Mouse (Mus musculus) stomach, embryonic 14.5 days (tissue): ENCODE measurements around the gene Dusp8. TPM values are rescaled to one million over a fixed set of nuclear protein-coding genes. Genes with fewer than 3 reads are reported as not detected.
A peak's percentile ranks its signal among the peaks of the same experiment; 100 is the strongest.

ENCODE experiments used
- ATAC-seq: fragments of 200-750 bp; cut with Nextera tagmentation; 2 replicates; pipeline ENCODE4 v1.8.0; 2017; ENCODE audit warnings: low read depth, moderate TSS enrichment; ENCODE audit not compliant: insufficient number of reproducible peaks, insufficient read depth, low FRiP score
- H3K27ac ChIP-seq: fragments of 300-500 bp; sonication (generic); 2 replicates; pipeline ENCODE4 v1.5.1; 2014; ENCODE audit warnings: mild to moderate bottlenecking, low read length, moderate library complexity, mixed read lengths
- H3K27me3 ChIP-seq: fragments of 300-500 bp; sonication (generic); 2 replicates; pipeline ENCODE4 v1.6.1; 2014; ENCODE audit warnings: low read length, control low read depth, mixed read lengths; ENCODE audit not compliant: control insufficient read depth, insufficient read depth
- H3K36me3 ChIP-seq: fragments of 300-500 bp; sonication (generic); 2 replicates; pipeline ENCODE4 v1.6.1; 2014; ENCODE audit warnings: mild to moderate bottlenecking, control low read depth, low read length, moderate library complexity, mixed read lengths; ENCODE audit not compliant: control insufficient read depth, insufficient read depth
- H3K4me1 ChIP-seq: fragments of 300-500 bp; sonication (generic); 2 replicates; pipeline ENCODE4 v1.6.1; 2014; ENCODE audit warnings: low read length, control low read depth, mixed read lengths; ENCODE audit not compliant: control insufficient read depth, insufficient read depth
- H3K4me2 ChIP-seq: fragments of 300-500 bp; sonication (generic); replicated peaks from 2 replicates; pipeline ENCODE4 v1.6.1; 2014; ENCODE audit warnings: low read depth, low read length, control low read depth
- H3K4me3 ChIP-seq: fragments of 300-500 bp; sonication (generic); 2 replicates; pipeline ENCODE4 v1.5.1; 2014; ENCODE audit warnings: low read depth, low read length, control low read depth
- H3K9ac ChIP-seq: fragments of 300-500 bp; sonication (generic); replicated peaks from 2 replicates; pipeline ENCODE4 v1.6.1; 2014; ENCODE audit warnings: low read depth, mild to moderate bottlenecking, control low read depth, low read length, moderate library complexity, mixed read lengths
- H3K9me3 ChIP-seq: fragments of 300-500 bp; sonication (generic); 2 replicates; pipeline ENCODE4 v1.6.1; 2016; ENCODE audit warnings: low read depth, low read length, control low read depth; ENCODE audit not compliant: control insufficient read depth
- WGBS: fragments of 180-500 bp; shearing (Covaris S2); extraction: QIAGEN DNeasy Blood & Tissue Kit; methylation state at CpG from one replicate; pipeline ENCODE4 v1.1.7; 2014; 5-methylcytosine and 5-hydroxymethylcytosine counted together
- polyA plus RNA-seq: library from polyadenylated mRNA; unstranded; fragments of >200 nt; fragmentation: Nextera tagmentation; extraction: Ambion mirVana; gene quantifications from 2 replicates; pipeline ENCODE4 v1.2.1, GENCODE M21; 2014

Gene Dusp8
- polyA plus RNA-seq, 1 experiment from 2014 or later: 5.2 TPM

DNA sequence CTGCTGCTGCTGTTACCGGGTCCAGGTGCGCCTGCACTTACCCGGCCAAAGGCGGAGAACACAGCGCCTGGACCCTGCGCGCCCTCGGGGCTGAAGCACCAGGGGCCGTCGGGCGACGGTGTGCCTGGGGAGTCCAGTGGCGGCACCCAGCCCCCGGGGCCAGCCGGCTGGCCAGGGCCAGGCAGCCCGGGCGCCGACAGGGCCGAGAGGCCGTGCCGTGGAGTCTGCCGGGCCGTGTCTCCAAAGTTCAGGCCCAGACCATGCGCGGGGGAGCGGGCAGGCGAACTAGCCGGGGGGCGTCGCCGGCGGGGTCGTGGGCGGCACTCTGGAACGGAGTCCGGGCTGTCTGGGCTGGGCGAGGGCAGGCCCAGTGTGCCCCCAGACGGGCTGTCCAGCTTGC, 13.5 kb downstream of the Dusp8 start:
- Histone ChIP-seq H3K27ac (no peak overlapping the region), H3K4me1 (peaks cover 12% of the 10 kb centered on the region; the same call in 1 of the 2 replicates), H3K9me3 (no peaks in the 10 kb centered on the region), H3K4me3 (peak overlapping the region; percentile 21; the same call in 1 of the 2 replicates), H3K27me3 (peaks cover 22% of the 10 kb centered on the region), H3K9ac (no peak overlapping the region; the same call in 1 of the 2 replicates), H3K36me3 (no peaks in the 10 kb centered on the region), H3K4me2 (peak overlapping the region; percentile 36)
- WGBS: 8% methylated on average over 38 of the region's 38 CpGs
- ATAC-seq: no peak

DNA sequence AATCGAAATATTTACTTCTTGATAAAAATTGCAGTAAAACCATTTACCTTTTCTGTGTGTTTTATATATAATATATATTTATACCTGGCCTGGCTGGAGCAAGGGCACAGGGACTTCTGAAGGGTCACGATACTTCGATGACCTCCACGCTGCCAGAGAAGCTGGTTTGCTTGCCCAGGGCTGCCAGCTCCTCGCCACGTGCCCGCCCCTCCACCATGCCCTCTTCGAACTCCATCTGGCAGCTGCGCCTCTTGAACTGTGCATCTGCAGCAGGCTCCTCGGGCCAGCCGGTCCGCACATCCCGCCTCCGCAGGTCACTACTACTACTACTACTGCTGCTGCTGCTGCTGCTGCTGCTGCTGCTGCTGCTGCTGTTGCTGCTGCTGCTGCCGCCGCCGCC, 13.9 kb downstream of the Dusp8 start:
- no peak overlapping the region for H3K9ac ChIP-seq
- no peak overlapping the region for H3K27ac ChIP-seq
- WGBS: 25% methylated on average over 17 of the region's 17 CpGs
- H3K4me3 ChIP-seq: peak overlapping the region; percentile 21; the same call in 1 of the 2 replicates
- H3K9me3 ChIP-seq: no peaks in the 10 kb centered on the region
- H3K4me1 ChIP-seq: peaks cover 12% of the 10 kb centered on the region; the same call in 1 of the 2 replicates
- no peak for ATAC-seq
- H3K4me2 ChIP-seq: peak overlapping the region; percentile 36; the same call in 1 of the 2 replicates
- no peaks in the 10 kb centered on the region for H3K36me3 ChIP-seq
- peaks cover 22% of the 10 kb centered on the region for H3K27me3 ChIP-seq

DNA sequence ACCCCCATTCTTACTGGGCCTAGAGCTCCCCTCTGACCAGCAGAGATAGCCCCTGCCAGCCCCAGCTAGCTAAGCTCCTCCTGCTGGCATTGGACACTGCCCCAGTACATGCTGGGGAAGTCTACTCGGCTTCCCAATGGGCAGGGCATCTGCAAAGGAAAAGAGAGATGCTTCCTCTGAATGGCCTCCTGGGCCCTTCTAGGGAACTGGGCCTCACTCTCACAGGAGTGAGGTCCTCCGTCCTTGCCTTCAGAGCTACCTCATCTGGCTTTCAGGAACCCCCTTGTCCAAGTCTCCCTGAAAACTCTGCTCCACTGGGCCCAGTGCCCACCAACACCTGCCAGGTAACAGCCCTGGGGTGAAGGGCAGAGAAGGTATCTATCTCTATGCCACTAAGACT, 14.8 kb downstream of the Dusp8 start:
- Histone ChIP-seq H3K9ac (no peak overlapping the region), H3K27me3 (peaks cover 22% of the 10 kb centered on the region), H3K4me3 (no peak overlapping the region), H3K9me3 (no peaks in the 10 kb centered on the region), H3K27ac (no peak overlapping the region), H3K4me1 (peaks cover 12% of the 10 kb centered on the region; the same call in 1 of the 2 replicates), H3K4me2 (no peak overlapping the region), H3K36me3 (no peaks in the 10 kb centered on the region)
- ATAC-seq: no peak
- WGBS: 68% methylated on average over 2 of the region's 2 CpGs

DNA sequence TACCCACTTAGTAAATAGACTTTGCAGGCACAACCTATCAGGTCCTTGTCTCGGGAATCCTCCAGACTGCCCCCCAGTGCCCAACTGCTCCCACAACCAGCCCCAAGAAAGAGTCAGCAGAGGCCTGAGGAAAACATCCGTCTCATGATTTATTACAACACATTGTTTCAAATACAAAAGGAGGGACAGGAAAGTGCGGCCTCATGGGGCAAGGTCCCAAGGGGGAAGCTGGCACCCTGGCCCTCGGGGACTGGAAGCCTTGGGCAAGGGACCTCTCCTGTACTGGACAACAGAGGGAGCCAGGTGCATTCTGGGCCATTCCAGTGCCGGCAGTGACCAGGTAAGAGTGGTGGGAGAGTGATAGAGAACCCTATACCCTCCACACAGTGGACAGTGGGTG, 16.3 kb downstream of the Dusp8 start:
- Histone ChIP-seq H3K9me3 (no peaks in the 10 kb centered on the region), H3K4me2 (no peak overlapping the region), H3K27ac (no peak overlapping the region), H3K27me3 (peaks cover 22% of the 10 kb centered on the region), H3K36me3 (no peaks in the 10 kb centered on the region), H3K4me1 (peaks cover 10% of the 10 kb centered on the region; the same call in 1 of the 2 replicates), H3K4me3 (no peak overlapping the region), H3K9ac (no peak overlapping the region)
- 56% methylated on average over 5 of the region's 5 CpGs for WGBS
- no peak for ATAC-seq

DNA sequence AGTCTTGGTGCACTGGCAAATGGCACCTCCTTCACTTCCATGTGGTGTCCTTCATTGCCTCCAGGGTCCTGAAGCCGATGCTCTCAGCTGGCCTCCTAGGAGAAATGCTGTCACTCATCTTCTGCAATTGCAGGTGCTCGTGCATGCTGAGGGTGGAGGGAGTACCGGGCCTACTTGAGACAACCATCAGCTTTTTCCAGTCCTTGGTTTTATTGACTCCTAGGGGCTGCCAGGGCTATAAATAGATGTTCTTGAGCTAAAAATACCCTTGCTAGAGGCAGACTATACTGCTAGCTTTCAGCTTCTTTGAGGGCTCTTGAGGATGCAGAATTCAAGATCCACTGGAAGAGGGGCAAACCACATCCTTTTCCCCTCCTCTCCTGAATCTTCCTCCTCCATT, 18.5 kb downstream of the Dusp8 start:
- Histone ChIP-seq H3K36me3 (no peaks in the 10 kb centered on the region), H3K9ac (no peak overlapping the region), H3K4me3 (no peak overlapping the region), H3K27me3 (0 out of 2 replicates have a peak, but pooled peaks cover 11% of the 10 kb centered on the region), H3K4me1 (peaks cover 5% of the 10 kb centered on the region; the same call in 1 of the 2 replicates), H3K9me3 (no peaks in the 10 kb centered on the region), H3K27ac (no peak overlapping the region), H3K4me2 (no peak overlapping the region)
- no peak for ATAC-seq
- WGBS: 80% methylated on average over 3 of the region's 3 CpGs

DNA sequence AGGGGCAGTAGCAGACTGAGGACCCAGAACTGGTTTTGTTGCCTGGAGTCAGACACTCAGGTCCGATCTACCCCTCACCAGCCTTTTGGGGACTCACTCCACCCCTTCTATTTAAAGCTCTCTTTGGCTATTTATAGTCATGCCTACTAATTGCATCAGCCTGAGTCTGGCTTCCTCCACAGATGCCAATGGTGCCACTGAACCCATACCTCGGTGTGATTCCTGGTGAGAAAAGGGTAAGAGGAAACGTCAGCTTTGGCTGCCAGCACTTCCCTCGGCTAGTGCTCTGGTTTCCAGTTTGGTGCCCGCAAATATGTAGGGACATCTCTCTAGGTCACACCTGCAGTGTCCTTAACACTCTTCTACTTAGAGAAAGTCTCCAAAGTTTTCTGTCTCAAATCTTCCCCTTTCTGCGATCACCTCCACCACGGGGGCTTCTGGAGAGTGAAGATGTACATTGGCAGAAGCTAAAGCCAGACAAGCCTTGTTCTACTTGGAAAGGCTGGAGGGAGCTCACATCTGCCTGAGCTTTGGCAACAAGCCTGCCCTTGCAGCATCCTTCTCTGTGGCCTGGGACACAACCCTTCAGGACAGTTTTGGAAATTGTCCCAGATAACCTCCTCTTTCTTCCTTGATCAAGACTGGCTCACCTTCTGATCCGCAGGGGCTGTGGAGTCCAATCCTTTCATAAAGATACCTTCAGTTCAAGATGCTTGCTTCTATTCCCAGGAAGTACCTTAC, 21.3 kb downstream of the Dusp8 start:
- no peak for ATAC-seq
- 65% methylated on average over 8 of the region's 8 CpGs for WGBS
- H3K4me3 ChIP-seq: no peak overlapping the region

DNA sequence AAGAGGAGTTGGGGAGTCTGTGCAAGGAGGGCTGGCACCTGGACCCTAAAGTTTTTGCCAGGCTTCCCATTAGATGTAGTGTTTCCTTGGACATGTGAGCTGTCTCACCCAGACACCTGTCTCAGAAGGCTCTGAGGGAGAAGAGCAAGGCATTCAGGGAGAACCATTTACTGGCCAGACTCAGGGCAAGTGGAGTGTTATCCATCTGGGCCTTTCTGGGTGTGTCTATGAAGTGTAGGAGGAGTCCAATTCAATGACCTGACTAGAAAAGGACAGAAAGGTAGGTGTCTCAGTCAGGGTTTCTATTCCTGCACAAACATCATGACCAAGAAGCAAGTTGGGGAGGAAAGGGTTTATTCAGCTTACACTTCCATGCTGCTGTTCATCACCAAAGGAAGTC, 23.9 kb downstream of the Dusp8 start:
- Histone ChIP-seq H3K36me3 (no peaks in the 10 kb centered on the region), H3K9me3 (no peaks in the 10 kb centered on the region), H3K27me3 (no peaks in the 10 kb centered on the region), H3K4me3 (no peak overlapping the region), H3K9ac (no peak overlapping the region), H3K27ac (no peak overlapping the region), H3K4me1 (0 out of 2 replicates have a peak, but pooled peaks cover 4% of the 10 kb centered on the region), H3K4me2 (no peak overlapping the region)
- no peak for ATAC-seq

More for the DNA sequence above, 21.3 kb downstream of the Dusp8 start:
- H3K4me2 ChIP-seq: no peak overlapping the region
- 0 out of 2 replicates have a peak, but pooled peaks cover 4% of the 10 kb centered on the region for H3K4me1 ChIP-seq
- no peaks in the 10 kb centered on the region for H3K9me3 ChIP-seq
- H3K27ac ChIP-seq: no peak overlapping the region
- H3K27me3 ChIP-seq: 0 out of 2 replicates have a peak, but pooled peaks cover 3% of the 10 kb centered on the region
- H3K9ac ChIP-seq: no peak overlapping the region
- no peaks in the 10 kb centered on the region for H3K36me3 ChIP-seq

DNA sequence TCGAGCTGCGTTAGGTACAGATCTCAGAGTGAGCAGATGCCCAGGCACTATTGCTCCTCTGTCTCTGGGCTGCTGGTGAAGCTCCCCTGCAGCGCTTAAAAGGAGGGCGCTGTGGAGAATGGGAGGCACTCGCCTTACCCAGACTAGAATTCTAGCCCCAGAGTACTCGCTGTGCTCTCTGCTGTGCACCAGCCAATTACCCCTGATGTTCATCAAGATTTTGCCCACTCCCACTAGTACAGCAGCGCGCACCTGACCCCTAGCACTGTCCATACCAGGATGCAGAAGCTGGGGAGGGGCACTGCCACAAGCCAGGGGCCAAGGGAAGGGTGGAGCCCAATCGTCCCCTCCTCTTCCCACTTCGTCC, 24.4 kb downstream of the Dusp8 start:
- Histone ChIP-seq H3K9me3 (no peaks in the 10 kb centered on the region), H3K4me3 (no peak overlapping the region), H3K4me2 (peak overlapping the region; percentile 22; the same call in 1 of the 2 replicates), H3K36me3 (no peaks in the 10 kb centered on the region), H3K4me1 (0 out of 2 replicates have a peak, but pooled peaks cover 4% of the 10 kb centered on the region), H3K9ac (no peak overlapping the region), H3K27me3 (no peaks in the 10 kb centered on the region), H3K27ac (no peak overlapping the region)
- WGBS: 11% methylated on average over 9 of the region's 10 CpGs
- peak; percentile 53; the same call in 1 of the 2 replicates for ATAC-seq
